Mouse (Mus musculus) embryonic facial prominence, embryonic 12.5 days (tissue): ENCODE data around the gene Ncbp2. TPM values are rescaled to one million over a fixed set of nuclear protein-coding genes. Genes with fewer than 3 reads are reported as not detected.
A peak's percentile ranks its signal among the peaks of the same experiment; 100 is the strongest.
"Not testable (repeated sequence)": the region's sequence is repeated elsewhere in the genome, so short reads cannot be mapped to it uniquely, and the experiment has no call there.

Experiments used
- ATAC-seq: fragments of 200-750 bp; cut with Nextera tagmentation; 2 replicates; pipeline ENCODE4 v1.8.0; 2017; ENCODE audit not compliant: insufficient number of reproducible peaks, insufficient read depth, low FRiP score, low TSS enrichment
- H3K27ac ChIP-seq: fragments of 300-500 bp; sonication (generic); 2 replicates; pipeline ENCODE4 v1.5.1; 2016; ENCODE audit warnings: mild to moderate bottlenecking
- H3K27me3 ChIP-seq: fragments of 300-500 bp; sonication (generic); 2 replicates; pipeline ENCODE4 v1.6.1; 2016; ENCODE audit warnings: mild to moderate bottlenecking, moderate library complexity
- H3K36me3 ChIP-seq: fragments of 300-500 bp; sonication (generic); 2 replicates; pipeline ENCODE4 v1.6.1; 2016; ENCODE audit warnings: mild to moderate bottlenecking
- H3K4me1 ChIP-seq: fragments of 300-500 bp; sonication (generic); 2 replicates; pipeline ENCODE4 v1.6.1; 2016
- H3K4me2 ChIP-seq: fragments of 300-500 bp; sonication (generic); replicated peaks from 2 replicates; pipeline ENCODE4 v1.6.1; 2016; ENCODE audit warnings: mild to moderate bottlenecking, moderate library complexity
- H3K4me3 ChIP-seq: fragments of 300-500 bp; sonication (generic); 2 replicates; pipeline ENCODE4 v1.5.1; 2016; ENCODE audit warnings: mild to moderate bottlenecking
- H3K9ac ChIP-seq: fragments of 300-500 bp; sonication (generic); 2 replicates; pipeline ENCODE4 v1.6.1; 2016; ENCODE audit warnings: mild to moderate bottlenecking, moderate library complexity
- H3K9me3 ChIP-seq: fragments of 300-500 bp; sonication (generic); 2 replicates; pipeline ENCODE4 v1.6.1; 2016; ENCODE audit warnings: mild to moderate bottlenecking, moderate library complexity
- WGBS: fragments of 180-500 bp; shearing (Covaris S2); methylation state at CpG from one replicate; pipeline ENCODE4 v1.1.7; 2016; 5-methylcytosine and 5-hydroxymethylcytosine counted together
- polyA plus RNA-seq: library from polyadenylated mRNA; unstranded; fragments of >200 nt; fragmentation: Nextera tagmentation; extraction: Ambion mirVana; gene quantifications from 2 replicates; pipeline ENCODE4 v1.2.1, GENCODE M21; 2016

Gene Ncbp2
- polyA plus RNA-seq, 1 experiment from 2014 or later = 150 TPM

GRCm38 (mm10) chr16:31935091-31935979 lies 13.0 kb upstream of the Ncbp2 start:
- no peak for ATAC-seq

GRCm38 (mm10) chr16:31936568-31936967 lies 11.7 kb upstream of the Ncbp2 start:
- 83% methylated on average over 4 of the region's 4 CpGs for WGBS
- H3K36me3 ChIP-seq = no peaks in the 10 kb centered on the region
- H3K27ac ChIP-seq = no peak overlapping the region
- no peaks in the 10 kb centered on the region for H3K9me3 ChIP-seq
- H3K4me1 ChIP-seq = peaks cover 10% of the 10 kb centered on the region
- no peak overlapping the region for H3K9ac ChIP-seq
- ATAC-seq = no peak
- peaks cover 40% of the 10 kb centered on the region for H3K27me3 ChIP-seq
- no peak overlapping the region for H3K4me2 ChIP-seq
- H3K4me3 ChIP-seq = no peak overlapping the region

More at GRCm38 (mm10) chr16:31935091-31935979, 13.0 kb upstream of the Ncbp2 start:
- no peak overlapping the region for H3K27ac ChIP-seq
- 6% methylated on average over 36 of the region's 36 CpGs for WGBS
- no peaks in the 10 kb centered on the region for H3K36me3 ChIP-seq
- no peak overlapping the region for H3K9ac ChIP-seq
- H3K4me2 ChIP-seq = peak overlapping the region; percentile 75
- H3K9me3 ChIP-seq = no peaks in the 10 kb centered on the region
- H3K4me1 ChIP-seq = peaks cover 10% of the 10 kb centered on the region
- H3K4me3 ChIP-seq = peak overlapping the region; percentile 23
- peaks cover 41% of the 10 kb centered on the region for H3K27me3 ChIP-seq

GRCm38 (mm10) chr16:31938856-31939255 lies 9.5 kb upstream of the Ncbp2 start:
- WGBS = 76% methylated on average over 6 of the region's 6 CpGs
- peaks cover 28% of the 10 kb centered on the region for H3K27me3 ChIP-seq

GRCm38 (mm10) chr16:31940586-31940985 lies 7.7 kb upstream of the Ncbp2 start:
- Histone ChIP-seq H3K36me3 (0 out of 2 replicates have a peak, but pooled peaks cover 3% of the 10 kb centered on the region), H3K9me3 (no peaks in the 10 kb centered on the region), H3K4me1 (peaks cover 7% of the 10 kb centered on the region), H3K27me3 (peaks cover 11% of the 10 kb centered on the region), H3K27ac (no peak overlapping the region), H3K4me3 (no peak overlapping the region), H3K4me2 (no peak overlapping the region), H3K9ac (no peak overlapping the region)
- ATAC-seq = no peak
- WGBS = 69% methylated on average over 2 of the region's 2 CpGs

More at GRCm38 (mm10) chr16:31938856-31939255, 9.5 kb upstream of the Ncbp2 start:
- H3K4me3 ChIP-seq = no peak overlapping the region
- ATAC-seq = no peak
- H3K9me3 ChIP-seq = no peaks in the 10 kb centered on the region
- H3K27ac ChIP-seq = no peak overlapping the region
- no peak overlapping the region for H3K4me2 ChIP-seq
- H3K4me1 ChIP-seq = peaks cover 7% of the 10 kb centered on the region
- no peaks in the 10 kb centered on the region for H3K36me3 ChIP-seq
- no peak overlapping the region for H3K9ac ChIP-seq

GRCm38 (mm10) chr16:31943980-31944379 lies 4.3 kb upstream of the Ncbp2 start:
- no peak overlapping the region for H3K27ac ChIP-seq
- H3K36me3 ChIP-seq = 0 out of 2 replicates have a peak, but pooled peaks cover 7% of the 10 kb centered on the region
- ATAC-seq = no peak
- peaks cover 22% of the 10 kb centered on the region for H3K4me1 ChIP-seq
- no peaks in the 10 kb centered on the region for H3K9me3 ChIP-seq
- H3K27me3 ChIP-seq = no peaks in the 10 kb centered on the region
- WGBS = 5% methylated on average over 10 of the region's 10 CpGs
- no peak overlapping the region for H3K9ac ChIP-seq
- no peak overlapping the region for H3K4me3 ChIP-seq
- no peak overlapping the region for H3K4me2 ChIP-seq

- Histone ChIP-seq H3K4me2 (no peak overlapping the region), H3K4me3 (no peak overlapping the region), H3K36me3 (0 out of 2 replicates have a peak, but pooled peaks cover 7% of the 10 kb centered on the region), H3K9ac (no peak overlapping the region), H3K9me3 (no peaks in the 10 kb centered on the region), H3K4me1 (peaks cover 30% of the 10 kb centered on the region), H3K27ac (no peak overlapping the region), H3K27me3 (no peaks in the 10 kb centered on the region)
- WGBS = 90% methylated on average over 12 of the region's 12 CpGs
- no peak for ATAC-seq
Measured at GRCm38 (mm10) chr16:31944698-31945255, 3.5 kb upstream of the Ncbp2 start.

GRCm38 (mm10) chr16:31945372-31945771 lies 2.9 kb upstream of the Ncbp2 start:
- no peak overlapping the region for H3K4me2 ChIP-seq
- 85% methylated on average over 6 of the region's 6 CpGs for WGBS
- no peak for ATAC-seq

GRCm38 (mm10) chr16:31945986-31946385 lies 2.3 kb upstream of the Ncbp2 start:
- ATAC-seq, H3K4me2 ChIP-seq, H3K4me3 ChIP-seq, H3K9ac ChIP-seq, H3K27me3 ChIP-seq, H3K9me3 ChIP-seq, H3K27ac ChIP-seq: not testable (repeated sequence)
- H3K36me3 ChIP-seq = peaks cover 18% of the 10 kb centered on the region; the same call in 1 of the 2 replicates
- 93% methylated on average over 6 of the region's 6 CpGs for WGBS
- peaks cover 32% of the 10 kb centered on the region for H3K4me1 ChIP-seq

More at GRCm38 (mm10) chr16:31945372-31945771, 2.9 kb upstream of the Ncbp2 start:
- Histone ChIP-seq H3K9me3 (no peaks in the 10 kb centered on the region), H3K27ac (no peak overlapping the region), H3K4me3 (no peak overlapping the region), H3K27me3 (no peaks in the 10 kb centered on the region), H3K9ac (no peak overlapping the region), H3K36me3 (0 out of 2 replicates have a peak, but pooled peaks cover 12% of the 10 kb centered on the region), H3K4me1 (peaks cover 32% of the 10 kb centered on the region)

- 35% methylated on average over 8 of the region's 8 CpGs for WGBS
- Histone ChIP-seq H3K4me3 (peak overlapping the region; percentile 90), H3K4me2 (peak overlapping the region; percentile 79), H3K9ac (peak overlapping the region; percentile 87), H3K9me3 (no peaks in the 10 kb centered on the region), H3K27ac (no peak overlapping the region), H3K27me3 (no peaks in the 10 kb centered on the region), H3K4me1 (peaks cover 32% of the 10 kb centered on the region), H3K36me3 (peaks cover 21% of the 10 kb centered on the region; the same call in 1 of the 2 replicates)
- no peak for ATAC-seq
Measured at GRCm38 (mm10) chr16:31947333-31947732, 980 bp upstream of the Ncbp2 start.

- H3K9ac ChIP-seq = peak overlapping the region; percentile 87
- H3K4me3 ChIP-seq = peak overlapping the region; percentile 90
- H3K4me1 ChIP-seq = peaks cover 32% of the 10 kb centered on the region
- WGBS = under 1% methylated on average over 38 of the region's 38 CpGs
- H3K27ac ChIP-seq = peak overlapping the region; percentile 81
- H3K4me2 ChIP-seq = peak overlapping the region; percentile 79
- no peaks in the 10 kb centered on the region for H3K27me3 ChIP-seq
- ATAC-seq = peak; percentile 43; the same call in 1 of the 2 replicates
- H3K9me3 ChIP-seq = no peaks in the 10 kb centered on the region
- H3K36me3 ChIP-seq = peaks cover 21% of the 10 kb centered on the region; the same call in 1 of the 2 replicates
Measured at GRCm38 (mm10) chr16:31947901-31948316, 404 bp upstream of the Ncbp2 start.

GRCm38 (mm10) chr16:31963224-31963623 lies 14.9 kb downstream of the Ncbp2 start:
- 89% methylated on average over 7 of the region's 7 CpGs for WGBS
- H3K9me3 ChIP-seq = no peaks in the 10 kb centered on the region
- no peak overlapping the region for H3K9ac ChIP-seq
- ATAC-seq = no peak
- H3K4me2 ChIP-seq = no peak overlapping the region
- H3K27me3 ChIP-seq = no peaks in the 10 kb centered on the region
- no peak overlapping the region for H3K27ac ChIP-seq
- H3K4me1 ChIP-seq = no peaks in the 10 kb centered on the region
- no peak overlapping the region for H3K4me3 ChIP-seq
- peaks cover 67% of the 10 kb centered on the region for H3K36me3 ChIP-seq
